Mouse (Mus musculus): ENCODE measurements around the gene Sbsn. TPM values are rescaled to one million over a fixed set of nuclear protein-coding genes. Genes with fewer than 3 reads are reported as not detected.
A peak's percentile ranks its signal among the peaks of the same experiment; 100 is the strongest.

The Sbsn gene
- total and polyA plus RNA-seq, 3 experiments = 1.6 to 2.3 (median 1.8) TPM

DNA sequence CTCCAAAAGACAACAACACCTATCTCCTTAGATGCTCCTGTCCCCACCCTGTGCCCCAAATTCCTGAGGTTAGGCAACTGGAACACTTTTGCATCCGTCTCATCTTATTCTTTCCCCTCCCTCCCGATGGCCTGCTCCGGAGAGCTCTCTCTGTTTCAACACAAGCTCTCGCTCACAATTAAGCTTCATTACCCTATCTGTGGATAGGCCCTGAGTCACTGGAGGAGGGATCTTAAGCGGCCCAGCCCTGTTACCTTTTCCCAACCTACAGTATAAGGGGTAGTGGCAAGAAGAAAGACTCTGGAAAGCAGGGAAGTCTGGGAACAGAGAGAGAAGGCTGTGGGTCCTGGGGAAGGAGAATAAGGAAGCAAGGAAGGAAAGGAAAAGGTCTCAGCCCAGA lies 12.2 kb downstream of the Sbsn start, which contains the start of gene Dmkn:
Gene Dmkn, plus strand, starts transcription at position 301 of the 400 bp plus-strand sequence.
- no peaks in the 10 kb centered on the region for H3K79me2 ChIP-seq (replicated peaks; ENCODE audit: control insufficient read depth, insufficient read depth, low read length)
- no peak within 1 kb of the TSS for H3K27ac ChIP-seq
- no peak within 1 kb of the TSS for H3K9ac ChIP-seq (ENCODE audit: low read depth, low read length)
- WGBS = 59% methylated on average over 5 of the region's 5 CpGs
- intact Hi-C loops (cut with DNase I) = no loop called here
- no peak within 1 kb of the TSS for H3K4me3 ChIP-seq
- no peaks in the 10 kb centered on the region for H3K36me3 ChIP-seq (ENCODE audit: control insufficient read depth, insufficient read depth, low read length)
- H3K27me3 ChIP-seq (ENCODE audit: control insufficient read depth, insufficient read depth, low read length) = 0 out of 2 replicates have a peak, but pooled peaks cover 1% of the 10 kb centered on the region
- no peaks in the 10 kb centered on the region for H3K4me1 ChIP-seq (ENCODE audit: control insufficient read depth, insufficient read depth, low read length)
- TF ChIP-seq CTCF (IDR thresholded peaks at IDR 0.05) (no peak), EP300 (IDR thresholded peaks at IDR 0.05; ENCODE audit: insufficient read depth, low read depth, low read length) (no peak), POLR2A (IDR thresholded peaks at IDR 0.05; ENCODE audit: insufficient read depth, low read depth, low read length) (no peak)
- DNase-seq = no peak

DNA sequence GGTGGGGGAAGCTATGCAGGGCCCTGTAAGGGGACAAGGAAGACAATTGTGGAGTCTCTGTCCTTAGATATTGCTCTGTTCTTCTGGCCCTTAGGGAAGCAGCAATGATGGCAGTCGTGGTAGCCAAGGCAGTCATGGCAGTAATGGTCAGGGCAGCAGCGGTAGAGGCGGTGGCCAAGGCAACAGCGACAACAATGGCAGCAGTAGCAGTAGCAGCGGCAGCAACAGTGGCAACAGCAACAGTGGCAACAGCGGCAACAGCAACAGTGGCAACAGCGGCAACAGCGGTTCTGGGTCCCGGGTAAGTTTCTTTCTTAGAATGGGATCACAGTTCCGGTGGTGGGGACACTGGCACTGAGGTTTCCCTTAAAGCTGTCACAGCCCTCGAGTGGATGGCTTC lies 13.9 kb downstream of the Sbsn start:
- TF ChIP-seq POLR2A (IDR thresholded peaks at IDR 0.05; ENCODE audit: insufficient read depth, low read depth, low read length) (no peak), EP300 (IDR thresholded peaks at IDR 0.05; ENCODE audit: insufficient read depth, low read depth, low read length) (no peak), CTCF (IDR thresholded peaks at IDR 0.05) (no peak)
- no peaks in the 10 kb centered on the region for H3K4me1 ChIP-seq (ENCODE audit: control insufficient read depth, insufficient read depth, low read length)
- H3K9ac ChIP-seq (ENCODE audit: low read depth, low read length) = no peak overlapping the region
- no peak overlapping the region for H3K4me3 ChIP-seq
- intact Hi-C loops (cut with DNase I) = no loop called here
- H3K79me2 ChIP-seq (replicated peaks; ENCODE audit: control insufficient read depth, insufficient read depth, low read length) = no peaks in the 10 kb centered on the region
- no peak overlapping the region for H3K27ac ChIP-seq
- 46% methylated on average over 11 of the region's 11 CpGs for WGBS
- H3K27me3 ChIP-seq (ENCODE audit: control insufficient read depth, insufficient read depth, low read length) = 0 out of 2 replicates have a peak, but pooled peaks cover 1% of the 10 kb centered on the region
- DNase-seq = no peak
- no peaks in the 10 kb centered on the region for H3K36me3 ChIP-seq (ENCODE audit: control insufficient read depth, insufficient read depth, low read length)

- Histone ChIP-seq H3K4me1 (ENCODE audit: control insufficient read depth, insufficient read depth, low read length) (no peaks in the 10 kb centered on the region), H3K27me3 (ENCODE audit: control insufficient read depth, insufficient read depth, low read length) (0 out of 2 replicates have a peak, but pooled peaks cover 1% of the 10 kb centered on the region), H3K79me2 (replicated peaks; ENCODE audit: control insufficient read depth, insufficient read depth, low read length) (no peaks in the 10 kb centered on the region), H3K27ac (no peak overlapping the region), H3K36me3 (ENCODE audit: control insufficient read depth, insufficient read depth, low read length) (no peaks in the 10 kb centered on the region), H3K9ac (ENCODE audit: low read depth, low read length) (no peak overlapping the region), H3K4me3 (no peak overlapping the region)
- WGBS = 93% methylated on average over 4 of the region's 4 CpGs
- no peak for DNase-seq
- intact Hi-C loops (cut with DNase I) = no loop called here
- TF ChIP-seq POLR2A (IDR thresholded peaks at IDR 0.05; ENCODE audit: insufficient read depth, low read depth, low read length) (no peak), EP300 (IDR thresholded peaks at IDR 0.05; ENCODE audit: insufficient read depth, low read depth, low read length) (no peak), CTCF (IDR thresholded peaks at IDR 0.05) (peak; percentile 33)
Observed at GRCm38 (mm10) chr7:30766408-30766807, 15.1 kb downstream of the Sbsn start.

DNA sequence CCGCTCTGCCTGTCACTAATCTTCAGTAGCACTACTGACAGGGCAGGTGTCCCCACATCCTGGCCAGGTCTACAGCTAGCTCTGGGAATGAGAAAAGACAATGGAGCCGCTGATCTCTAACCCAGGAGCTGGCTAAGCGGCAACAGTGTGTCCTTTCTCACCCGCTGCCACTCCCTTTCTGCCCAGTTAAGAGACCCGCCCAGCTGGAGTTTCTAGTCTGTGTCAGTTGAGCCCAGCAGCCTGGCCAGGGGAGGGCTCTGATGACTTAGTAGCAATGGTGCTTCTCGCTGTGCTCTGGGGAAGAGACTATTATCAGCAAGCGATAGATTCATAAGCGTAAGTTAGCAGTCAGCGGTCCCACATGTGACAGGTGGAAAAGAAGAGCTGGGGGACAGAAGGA lies 18.0 kb downstream of the Sbsn start:
- 25% methylated on average over 9 of the region's 9 CpGs for WGBS
- 0 out of 2 replicates have a peak, but pooled peaks cover 1% of the 10 kb centered on the region for H3K27me3 ChIP-seq (ENCODE audit: control insufficient read depth, insufficient read depth, low read length)
- H3K27ac ChIP-seq = no peak overlapping the region
- no peak for DNase-seq
- no peaks in the 10 kb centered on the region for H3K4me1 ChIP-seq (ENCODE audit: control insufficient read depth, insufficient read depth, low read length)
- no peak overlapping the region for H3K4me3 ChIP-seq
- H3K9ac ChIP-seq (ENCODE audit: low read depth, low read length) = no peak overlapping the region
- no peaks in the 10 kb centered on the region for H3K36me3 ChIP-seq (ENCODE audit: control insufficient read depth, insufficient read depth, low read length)
- no peaks in the 10 kb centered on the region for H3K79me2 ChIP-seq (replicated peaks; ENCODE audit: control insufficient read depth, insufficient read depth, low read length)
- TF ChIP-seq POLR2A (IDR thresholded peaks at IDR 0.05; ENCODE audit: insufficient read depth, low read depth, low read length) (no peak), CTCF (IDR thresholded peaks at IDR 0.05) (no peak), EP300 (IDR thresholded peaks at IDR 0.05; ENCODE audit: insufficient read depth, low read depth, low read length) (no peak)
- intact Hi-C loops (cut with DNase I) = no loop called here

GRCm38 (mm10) chr7:30776104-30776503 lies 24.8 kb downstream of the Sbsn start:
- Histone ChIP-seq H3K27ac (no peak overlapping the region), H3K79me2 (replicated peaks; ENCODE audit: control insufficient read depth, insufficient read depth, low read length) (no peaks in the 10 kb centered on the region), H3K4me3 (no peak overlapping the region), H3K9ac (ENCODE audit: low read depth, low read length) (no peak overlapping the region), H3K36me3 (ENCODE audit: control insufficient read depth, insufficient read depth, low read length) (no peaks in the 10 kb centered on the region), H3K4me1 (ENCODE audit: control insufficient read depth, insufficient read depth, low read length) (no peaks in the 10 kb centered on the region), H3K27me3 (ENCODE audit: control insufficient read depth, insufficient read depth, low read length) (no peaks in the 10 kb centered on the region)
- DNase-seq = no peak
- intact Hi-C loops (cut with DNase I) = no loop called here
- WGBS = 52% methylated on average over 9 of the region's 9 CpGs
- no peak for TF ChIP-seq EP300 (IDR thresholded peaks at IDR 0.05; ENCODE audit: insufficient read depth, low read depth, low read length)
- TF ChIP-seq CTCF (IDR thresholded peaks at IDR 0.05) = no peak
- no peak for TF ChIP-seq POLR2A (IDR thresholded peaks at IDR 0.05; ENCODE audit: insufficient read depth, low read depth, low read length)

DNA sequence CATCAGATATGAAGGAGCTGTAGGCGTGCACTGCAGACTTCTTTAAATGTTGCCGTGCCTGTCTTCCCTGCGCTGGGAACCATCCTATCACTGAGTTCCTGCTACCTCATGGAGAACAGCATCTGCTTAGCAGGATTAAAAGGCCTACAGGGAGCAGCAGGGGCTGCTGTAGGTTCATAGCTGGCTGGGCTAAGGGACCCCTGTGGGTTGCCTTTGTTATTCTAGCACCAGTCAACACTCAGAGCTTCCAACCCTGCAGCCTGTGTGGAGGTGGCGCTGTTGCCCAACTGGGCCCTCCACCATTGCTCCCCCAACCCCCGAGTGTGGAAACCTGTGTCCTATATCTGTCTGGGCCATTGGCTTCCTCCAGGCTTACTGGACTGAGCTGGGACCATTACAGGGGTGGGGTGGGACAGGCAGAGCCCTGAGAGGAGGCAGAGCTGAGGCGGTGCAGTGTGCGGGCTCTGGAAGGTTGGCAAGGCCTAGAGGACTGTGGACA lies 25.9 kb downstream of the Sbsn start:
- WGBS = 53% methylated on average over 7 of the region's 7 CpGs
- no peaks in the 10 kb centered on the region for H3K4me1 ChIP-seq (ENCODE audit: control insufficient read depth, insufficient read depth, low read length)
- intact Hi-C loops (cut with DNase I) = no loop called here

More for the DNA sequence above, 25.9 kb downstream of the Sbsn start:
- no peaks in the 10 kb centered on the region for H3K36me3 ChIP-seq (ENCODE audit: control insufficient read depth, insufficient read depth, low read length)
- H3K4me3 ChIP-seq = no peak overlapping the region
- no peaks in the 10 kb centered on the region for H3K27me3 ChIP-seq (ENCODE audit: control insufficient read depth, insufficient read depth, low read length)
- H3K9ac ChIP-seq (ENCODE audit: low read depth, low read length) = no peak overlapping the region
- no peak overlapping the region for H3K27ac ChIP-seq
- no peak for DNase-seq
- TF ChIP-seq POLR2A (IDR thresholded peaks at IDR 0.05; ENCODE audit: insufficient read depth, low read depth, low read length) (no peak), EP300 (IDR thresholded peaks at IDR 0.05; ENCODE audit: insufficient read depth, low read depth, low read length) (no peak), CTCF (IDR thresholded peaks at IDR 0.05) (no peak)
- H3K79me2 ChIP-seq (replicated peaks; ENCODE audit: control insufficient read depth, insufficient read depth, low read length) = no peaks in the 10 kb centered on the region
